Mouse (Mus musculus) right cerebral cortex, postnatal 25 days (tissue): Measurements from ENCODE around the gene Phgr1.

Experiments
- DNase-seq: peaks from one replicate; pipeline ENCODE4 v3.0.0; 2022

Phgr1 gene

GRCm38 (mm10) chr2:118824396-118824795 lies 51.8 kb downstream of the Phgr1 start:
- DNase-seq: no peak
